Mouse (Mus musculus) urinary bladder, postnatal 14 days (tissue): ENCODE measurements around the gene Tmod2.
"Not testable (repeated sequence)": the region's sequence is repeated elsewhere in the genome, so short reads cannot be mapped to it uniquely, and the experiment has no call there.

Experiments
- DNase-seq: peaks from one replicate; pipeline ENCODE4 v3.0.0; 2021; ENCODE audit warnings: low spot score

The Tmod2 gene

GRCm38 (mm10) chr9:75549010-75549409, 62.1 kb downstream of the Tmod2 start:
- DNase-seq = no peak

- peak; percentile 95 for DNase-seq
Measured at GRCm38 (mm10) chr9:75546885-75547553, 64.1 kb downstream of the Tmod2 start.

GRCm38 (mm10) chr9:75545514-75545913, 65.6 kb downstream of the Tmod2 start:
- no peak for DNase-seq

GRCm38 (mm10) chr9:75541497-75541896, 69.6 kb downstream of the Tmod2 start:
- peak; percentile 61 for DNase-seq

- DNase-seq = no peak
Measured at GRCm38 (mm10) chr9:75536422-75536821, 74.7 kb downstream of the Tmod2 start.

GRCm38 (mm10) chr9:75534431-75534962, 76.6 kb downstream of the Tmod2 start:
- DNase-seq = no peak

GRCm38 (mm10) chr9:75532989-75533388, 78.1 kb downstream of the Tmod2 start:
- DNase-seq = not testable (repeated sequence)

GRCm38 (mm10) chr9:75532461-75532860, 78.7 kb downstream of the Tmod2 start:
- no peak for DNase-seq

GRCm38 (mm10) chr9:75529358-75529757, 81.8 kb downstream of the Tmod2 start:
- no peak for DNase-seq

GRCm38 (mm10) chr9:75528096-75528495, 83.0 kb downstream of the Tmod2 start:
- no peak for DNase-seq

GRCm38 (mm10) chr9:75527368-75528059, 83.6 kb downstream of the Tmod2 start:
- peak; percentile 28 for DNase-seq

GRCm38 (mm10) chr9:75523646-75524045, 87.5 kb downstream of the Tmod2 start:
- no peak for DNase-seq

GRCm38 (mm10) chr9:75522217-75522616, 88.9 kb downstream of the Tmod2 start:
- DNase-seq = no peak

- peak; percentile 64 for DNase-seq
Measured at GRCm38 (mm10) chr9:75521788-75522187, 89.3 kb downstream of the Tmod2 start.

- no peak for DNase-seq
Measured at GRCm38 (mm10) chr9:75520940-75521339, 90.2 kb downstream of the Tmod2 start.

- DNase-seq = no peak
Measured at GRCm38 (mm10) chr9:75517751-75518150, 93.4 kb downstream of the Tmod2 start.
